Mouse (Mus musculus) forebrain, embryonic 12.5 days (tissue): Measurements from ENCODE around the gene Odc1. TPM values are rescaled to one million over a fixed set of nuclear protein-coding genes. Genes with fewer than 3 reads are reported as not detected.
A peak's percentile ranks its signal among the peaks of the same experiment; 100 is the strongest.
"Not testable (repeated sequence)": the region's sequence is repeated elsewhere in the genome, so short reads cannot be mapped to it uniquely, and the experiment has no call there.

Experiments
- ATAC-seq: fragments of 200-750 bp; cut with Nextera tagmentation; 2 replicates; pipeline ENCODE4 v1.8.0; 2017; ENCODE audit warnings: moderate TSS enrichment; ENCODE audit not compliant: low FRiP score
- H3K27ac ChIP-seq: fragments of 300-500 bp; sonication (generic); 2 replicates; pipeline ENCODE4 v1.5.1; 2016; ENCODE audit warnings: mild to moderate bottlenecking
- H3K27me3 ChIP-seq: fragments of 300-500 bp; sonication (generic); 2 replicates; pipeline ENCODE4 v1.6.1; 2016; ENCODE audit warnings: mild to moderate bottlenecking
- H3K36me3 ChIP-seq: fragments of 300-500 bp; sonication (generic); replicated peaks from 2 replicates; pipeline ENCODE4 v1.6.1; 2016; ENCODE audit warnings: mild to moderate bottlenecking
- H3K4me1 ChIP-seq: fragments of 300-500 bp; sonication (generic); 2 replicates; pipeline ENCODE4 v1.6.1; 2016
- H3K4me2 ChIP-seq: fragments of 300-500 bp; sonication (generic); 2 replicates; pipeline ENCODE4 v1.6.1; 2016; ENCODE audit warnings: mild to moderate bottlenecking, moderate library complexity
- H3K4me3 ChIP-seq: fragments of 300-500 bp; sonication (generic); replicated peaks from 2 replicates; pipeline ENCODE4 v1.5.1; 2016; ENCODE audit warnings: mild to moderate bottlenecking
- H3K9ac ChIP-seq: fragments of 300-500 bp; sonication (generic); 2 replicates; pipeline ENCODE4 v1.6.1; 2016; ENCODE audit warnings: mild to moderate bottlenecking
- H3K9me3 ChIP-seq: fragments of 300-500 bp; sonication (generic); 2 replicates; pipeline ENCODE4 v1.6.1; 2016
- WGBS: fragments of 180-500 bp; shearing (Covaris S2); methylation state at CpG from one replicate; pipeline ENCODE4 v1.1.7; 2016; 5-methylcytosine and 5-hydroxymethylcytosine counted together
- polyA plus RNA-seq: library from polyadenylated mRNA; unstranded; fragments of >200 nt; fragmentation: Nextera tagmentation; extraction: Ambion mirVana; gene quantifications from 2 replicates; pipeline ENCODE4 v1.2.1, GENCODE M21; 2016

Gene Odc1
- polyA plus RNA-seq, 1 experiment from 2014 or later, result 318 TPM

GRCm38 (mm10) chr12:17530825-17531224 is 13.8 kb upstream of the Odc1 start:
- H3K9ac ChIP-seq, result no peak overlapping the region
- H3K4me3 ChIP-seq, result no peak overlapping the region
- no peaks in the 10 kb centered on the region for H3K4me1 ChIP-seq
- H3K27ac ChIP-seq, result no peak overlapping the region
- no peak for ATAC-seq
- H3K4me2 ChIP-seq, result no peak overlapping the region
- H3K27me3 ChIP-seq, result no peaks in the 10 kb centered on the region
- 79% methylated on average over 4 of the region's 4 CpGs for WGBS
- no peaks in the 10 kb centered on the region for H3K36me3 ChIP-seq
- no peaks in the 10 kb centered on the region for H3K9me3 ChIP-seq

- H3K4me2 ChIP-seq, result no peak overlapping the region
- H3K36me3 ChIP-seq, result no peaks in the 10 kb centered on the region
- no peaks in the 10 kb centered on the region for H3K27me3 ChIP-seq
- H3K4me3 ChIP-seq, result no peak overlapping the region
- H3K9ac ChIP-seq, result no peak overlapping the region
- no peak for ATAC-seq
- no peaks in the 10 kb centered on the region for H3K4me1 ChIP-seq
- WGBS, result 92% methylated on average over 3 of the region's 3 CpGs
- no peak overlapping the region for H3K27ac ChIP-seq
- H3K9me3 ChIP-seq, result no peaks in the 10 kb centered on the region
These were observed 8.4 kb upstream of the Odc1 start for GRCm38 (mm10) chr12:17536222-17536621.

GRCm38 (mm10) chr12:17537147-17537546 is 7.4 kb upstream of the Odc1 start:
- H3K4me1 ChIP-seq, result no peaks in the 10 kb centered on the region
- no peaks in the 10 kb centered on the region for H3K9me3 ChIP-seq
- no peak overlapping the region for H3K9ac ChIP-seq
- no peaks in the 10 kb centered on the region for H3K27me3 ChIP-seq
- H3K27ac ChIP-seq, result no peak overlapping the region
- 84% methylated on average over 3 of the region's 3 CpGs for WGBS
- H3K4me2 ChIP-seq, result no peak overlapping the region
- no peak overlapping the region for H3K4me3 ChIP-seq
- no peaks in the 10 kb centered on the region for H3K36me3 ChIP-seq
- ATAC-seq, result no peak

GRCm38 (mm10) chr12:17538087-17538486 is 6.5 kb upstream of the Odc1 start:
- no peak overlapping the region for H3K27ac ChIP-seq
- no peak overlapping the region for H3K4me3 ChIP-seq
- WGBS, result 88% methylated on average over 3 of the region's 3 CpGs
- no peaks in the 10 kb centered on the region for H3K27me3 ChIP-seq
- no peak for ATAC-seq
- H3K9me3 ChIP-seq, result no peaks in the 10 kb centered on the region
- H3K4me1 ChIP-seq, result no peaks in the 10 kb centered on the region
- H3K36me3 ChIP-seq, result no peaks in the 10 kb centered on the region
- H3K9ac ChIP-seq, result no peak overlapping the region
- H3K4me2 ChIP-seq, result no peak overlapping the region

- H3K4me1 ChIP-seq, result no peaks in the 10 kb centered on the region
- no peak overlapping the region for H3K4me3 ChIP-seq
- no peaks in the 10 kb centered on the region for H3K36me3 ChIP-seq
- no peaks in the 10 kb centered on the region for H3K27me3 ChIP-seq
- ATAC-seq, result no peak
- H3K27ac ChIP-seq, result no peak overlapping the region
- no peaks in the 10 kb centered on the region for H3K9me3 ChIP-seq
- H3K4me2 ChIP-seq, result no peak overlapping the region
- H3K9ac ChIP-seq, result no peak overlapping the region
- 64% methylated on average over 6 of the region's 6 CpGs for WGBS
These were observed 5.6 kb upstream of the Odc1 start for GRCm38 (mm10) chr12:17539041-17539440.

DNA sequence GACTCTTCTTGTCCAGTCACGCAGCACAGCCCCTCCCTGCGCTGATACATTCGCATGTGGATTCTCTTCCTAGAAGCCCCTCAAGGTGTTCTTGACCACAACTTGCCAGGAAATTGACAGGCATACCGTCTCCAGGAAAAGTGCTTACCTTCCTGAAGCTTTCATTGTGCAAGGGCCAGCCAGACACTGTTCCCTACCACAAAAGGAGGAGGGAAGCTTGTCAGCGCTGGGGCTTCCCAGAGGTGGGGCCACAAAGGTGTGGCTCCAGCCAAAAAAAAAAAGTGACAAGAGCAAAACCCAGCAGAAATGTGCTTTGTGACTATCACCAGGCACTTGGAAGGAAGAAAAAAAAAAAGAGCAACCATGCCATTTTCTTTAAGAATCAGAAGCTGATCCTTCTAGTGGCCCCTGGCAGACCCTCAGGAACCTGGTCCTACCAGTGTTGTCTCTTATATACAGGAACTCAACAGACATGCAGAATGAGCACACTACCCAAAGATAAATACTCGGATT is 4.5 kb upstream of the Odc1 start:
- H3K9me3 ChIP-seq, result no peaks in the 10 kb centered on the region
- 86% methylated on average over 6 of the region's 6 CpGs for WGBS
- H3K27me3 ChIP-seq, result no peaks in the 10 kb centered on the region
- H3K4me2 ChIP-seq, result no peak overlapping the region
- no peak overlapping the region for H3K4me3 ChIP-seq
- no peak for ATAC-seq
- no peak overlapping the region for H3K27ac ChIP-seq
- H3K36me3 ChIP-seq, result no peaks in the 10 kb centered on the region
- H3K9ac ChIP-seq, result no peak overlapping the region
- H3K4me1 ChIP-seq, result no peaks in the 10 kb centered on the region

DNA sequence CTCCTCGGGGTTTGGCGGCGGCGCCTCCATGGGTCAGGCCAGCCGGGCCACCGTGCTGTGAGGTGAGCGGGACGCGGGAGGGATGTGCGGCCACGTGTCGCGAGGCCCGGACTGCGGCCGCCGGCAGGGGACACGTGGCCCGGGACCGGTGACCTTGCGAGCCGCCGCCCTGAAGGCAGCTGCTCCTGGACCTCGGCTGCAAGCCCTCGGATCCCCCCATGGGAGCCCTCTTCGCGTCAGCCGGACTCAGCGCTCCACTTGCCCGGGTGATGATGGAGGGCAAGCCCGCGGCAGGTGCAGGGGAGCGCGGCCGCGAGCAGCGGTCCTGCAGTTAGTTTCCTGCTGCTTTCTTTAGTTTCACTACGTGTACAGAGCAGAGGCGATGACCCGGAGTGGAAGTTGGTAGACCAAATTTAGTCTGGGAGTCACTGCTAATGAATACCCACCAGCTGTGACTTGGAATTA is 545 bp downstream of the Odc1 start:
- H3K27ac ChIP-seq, result peak overlapping the region; percentile 93
- peak; percentile 59 for ATAC-seq
- peak overlapping the region; percentile 66 for H3K4me2 ChIP-seq
- peak overlapping the region; percentile 85 for H3K9ac ChIP-seq
- 0% methylated on average over 30 of the region's 40 CpGs for WGBS
- peaks cover 33% of the 10 kb centered on the region for H3K36me3 ChIP-seq
- no peaks in the 10 kb centered on the region for H3K27me3 ChIP-seq
- H3K9me3 ChIP-seq, result no peaks in the 10 kb centered on the region
- H3K4me3 ChIP-seq, result peak overlapping the region; percentile 87
- H3K4me1 ChIP-seq, result peaks cover 16% of the 10 kb centered on the region

DNA sequence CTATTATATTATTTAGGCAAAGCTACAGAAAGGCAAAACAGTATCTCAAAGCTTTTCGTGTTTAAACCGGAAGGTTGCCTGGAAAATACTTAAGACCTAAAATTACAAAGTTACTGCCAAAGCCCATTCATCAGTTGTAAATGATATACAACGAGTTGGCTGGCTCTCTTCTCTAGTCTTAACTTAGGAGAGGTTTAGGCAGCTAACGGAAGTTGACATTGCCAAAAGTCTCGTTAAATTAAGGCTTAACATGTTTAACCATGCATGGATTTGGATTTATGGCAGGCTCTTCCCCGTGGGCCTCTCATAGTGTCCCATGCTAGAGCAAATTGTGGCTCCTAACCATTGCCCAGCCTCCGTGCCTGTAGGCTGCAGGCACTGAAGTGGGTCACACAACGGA is 1.3 kb downstream of the Odc1 start:
- Histone ChIP-seq H3K27ac (no peak overlapping the region), H3K27me3 (no peaks in the 10 kb centered on the region), H3K4me3 (peak overlapping the region; percentile 87), H3K4me1 (peaks cover 16% of the 10 kb centered on the region), H3K36me3 (peaks cover 38% of the 10 kb centered on the region), H3K9me3 (no peaks in the 10 kb centered on the region), H3K9ac (peak overlapping the region; percentile 85), H3K4me2 (peak overlapping the region; percentile 66)
- WGBS, result 3% methylated on average over 8 of the region's 8 CpGs
- no peak for ATAC-seq

GRCm38 (mm10) chr12:17547552-17547951 is 3.0 kb downstream of the Odc1 start:
- not testable (repeated sequence) for H3K27me3 ChIP-seq, H3K9me3 ChIP-seq, H3K9ac ChIP-seq, H3K4me3 ChIP-seq, H3K4me2 ChIP-seq, H3K27ac ChIP-seq, ATAC-seq
- Histone ChIP-seq H3K4me1 (peaks cover 16% of the 10 kb centered on the region), H3K36me3 (peaks cover 51% of the 10 kb centered on the region)
- 93% methylated on average over 9 of the region's 9 CpGs for WGBS

DNA sequence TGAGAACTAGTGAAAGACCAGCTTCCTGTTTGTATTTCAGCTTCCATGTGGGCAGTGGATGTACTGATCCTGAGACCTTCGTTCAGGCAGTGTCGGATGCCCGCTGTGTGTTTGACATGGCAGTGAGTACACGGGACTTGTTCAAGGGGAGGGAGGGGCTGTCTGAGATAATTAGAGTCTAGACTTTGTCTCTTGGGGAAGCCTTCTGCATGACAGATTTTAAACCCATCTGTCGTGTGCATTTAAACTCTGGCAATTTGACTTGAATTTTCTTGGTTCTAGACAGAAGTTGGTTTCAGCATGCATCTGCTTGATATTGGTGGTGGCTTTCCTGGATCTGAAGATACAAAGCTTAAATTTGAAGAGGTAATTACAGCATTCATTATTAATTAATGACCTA is 3.9 kb downstream of the Odc1 start:
- H3K27ac ChIP-seq, result no peak overlapping the region
- H3K9ac ChIP-seq, result no peak overlapping the region
- no peaks in the 10 kb centered on the region for H3K9me3 ChIP-seq
- H3K4me2 ChIP-seq, result no peak overlapping the region
- no peaks in the 10 kb centered on the region for H3K27me3 ChIP-seq
- H3K36me3 ChIP-seq, result peaks cover 53% of the 10 kb centered on the region
- ATAC-seq, result no peak
- no peak overlapping the region for H3K4me3 ChIP-seq
- peaks cover 16% of the 10 kb centered on the region for H3K4me1 ChIP-seq
- 57% methylated on average over 5 of the region's 5 CpGs for WGBS

GRCm38 (mm10) chr12:17549421-17549820 is 4.8 kb downstream of the Odc1 start:
- not testable (repeated sequence) for ATAC-seq, H3K4me3 ChIP-seq, H3K9me3 ChIP-seq, H3K4me2 ChIP-seq, H3K27ac ChIP-seq, H3K27me3 ChIP-seq, H3K9ac ChIP-seq
- peaks cover 16% of the 10 kb centered on the region for H3K4me1 ChIP-seq
- 88% methylated on average over 5 of the region's 5 CpGs for WGBS
- H3K36me3 ChIP-seq, result peaks cover 53% of the 10 kb centered on the region

GRCm38 (mm10) chr12:17551208-17551995 is 6.8 kb downstream of the Odc1 start:
- Histone ChIP-seq H3K4me3 (no peak overlapping the region), H3K9ac (no peak overlapping the region), H3K4me1 (peaks cover 13% of the 10 kb centered on the region), H3K9me3 (no peaks in the 10 kb centered on the region), H3K4me2 (no peak overlapping the region), H3K27me3 (no peaks in the 10 kb centered on the region), H3K36me3 (peaks cover 53% of the 10 kb centered on the region), H3K27ac (no peak overlapping the region)
- WGBS, result 87% methylated on average over 3 of the region's 3 CpGs
- ATAC-seq, result no peak

GRCm38 (mm10) chr12:17552420-17552819 is 7.8 kb downstream of the Odc1 start:
- no peaks in the 10 kb centered on the region for H3K27me3 ChIP-seq

More at GRCm38 (mm10) chr12:17552420-17552819, 7.8 kb downstream of the Odc1 start:
- Histone ChIP-seq H3K27ac (no peak overlapping the region), H3K4me1 (peaks cover 13% of the 10 kb centered on the region), H3K4me3 (no peak overlapping the region), H3K9ac (no peak overlapping the region), H3K9me3 (no peaks in the 10 kb centered on the region), H3K4me2 (no peak overlapping the region), H3K36me3 (peaks cover 46% of the 10 kb centered on the region)
- no peak for ATAC-seq
- WGBS, result 70% methylated on average over 3 of the region's 3 CpGs
